Mouse (Mus musculus): Measurements from ENCODE around the gene Tom1l2. TPM values are rescaled to one million over a fixed set of nuclear protein-coding genes. Genes with fewer than 3 reads are reported as not detected.

The Tom1l2 gene
- polyA plus RNA-seq, 1 experiment from 2014 or later: 19.7 TPM

GRCm38 (mm10) chr11:60280429-60281414 is 72.0 kb downstream of the Tom1l2 start:
- Histone ChIP-seq H3K27ac (ENCODE audit: low read length) (no peak overlapping the region), H3K27me3 (replicated peaks; ENCODE audit: insufficient read depth, low read length) (no peaks in the 10 kb centered on the region), H3K36me3 (ENCODE audit: insufficient read depth, low read length) (no peaks in the 10 kb centered on the region), H3K4me1 (ENCODE audit: insufficient read depth, low read depth, low read length) (0 out of 2 replicates have a peak, but pooled peaks cover 6% of the 10 kb centered on the region), H3K4me3 (ENCODE audit: low read depth, low read length) (no peak overlapping the region), H3K9me3 (ENCODE audit: low read length) (no peaks in the 10 kb centered on the region), H3K9ac (replicated peaks; ENCODE audit: low read depth) (no peak overlapping the region), H3K4me2 (replicated peaks; ENCODE audit: low read depth, low read length) (no peak overlapping the region)
- ATAC-seq: peak; percentile 38; the same call in 1 of the 2 replicates
- WGBS: 68% methylated on average over 11 of the region's 11 CpGs
- TF ChIP-seq EP300 (IDR thresholded peaks at IDR 0.05) (no peak), CTCF (IDR thresholded peaks at IDR 0.05) (peak; percentile 23; the same call in 1 of the 2 replicates)
- DNase-seq (ENCODE audit: low spot score): peak; percentile 51

GRCm38 (mm10) chr11:60279483-60279882 is 73.2 kb downstream of the Tom1l2 start:
- WGBS: 65% methylated on average over 5 of the region's 5 CpGs

GRCm38 (mm10) chr11:60277771-60278170 is 74.9 kb downstream of the Tom1l2 start:
- WGBS: 51% methylated on average over 5 of the region's 5 CpGs
- Histone ChIP-seq H3K27ac (ENCODE audit: low read length) (no peak overlapping the region), H3K9me3 (ENCODE audit: low read length) (no peaks in the 10 kb centered on the region), H3K27me3 (replicated peaks; ENCODE audit: insufficient read depth, low read length) (no peaks in the 10 kb centered on the region), H3K36me3 (ENCODE audit: insufficient read depth, low read length) (no peaks in the 10 kb centered on the region), H3K9ac (replicated peaks; ENCODE audit: low read depth) (no peak overlapping the region), H3K4me3 (ENCODE audit: low read depth, low read length) (no peak overlapping the region), H3K4me2 (replicated peaks; ENCODE audit: low read depth, low read length) (no peak overlapping the region), H3K4me1 (ENCODE audit: insufficient read depth, low read depth, low read length) (peaks cover 3% of the 10 kb centered on the region; the same call in 1 of the 2 replicates)
- no peak for TF ChIP-seq EP300 (IDR thresholded peaks at IDR 0.05)
- no peak for TF ChIP-seq CTCF (IDR thresholded peaks at IDR 0.05)
- no peak for DNase-seq (ENCODE audit: low spot score)
- ATAC-seq: no peak

More at GRCm38 (mm10) chr11:60279483-60279882, 73.2 kb downstream of the Tom1l2 start:
- DNase-seq (ENCODE audit: low spot score): no peak
- Histone ChIP-seq H3K27ac (ENCODE audit: low read length) (no peak overlapping the region), H3K4me3 (ENCODE audit: low read depth, low read length) (no peak overlapping the region), H3K9ac (replicated peaks; ENCODE audit: low read depth) (no peak overlapping the region), H3K36me3 (ENCODE audit: insufficient read depth, low read length) (no peaks in the 10 kb centered on the region), H3K27me3 (replicated peaks; ENCODE audit: insufficient read depth, low read length) (no peaks in the 10 kb centered on the region), H3K4me2 (replicated peaks; ENCODE audit: low read depth, low read length) (no peak overlapping the region), H3K4me1 (ENCODE audit: insufficient read depth, low read depth, low read length) (no peaks in the 10 kb centered on the region; the same call in 1 of the 2 replicates), H3K9me3 (ENCODE audit: low read length) (no peaks in the 10 kb centered on the region)
- no peak for TF ChIP-seq CTCF (IDR thresholded peaks at IDR 0.05)
- no peak for TF ChIP-seq EP300 (IDR thresholded peaks at IDR 0.05)
- ATAC-seq: no peak

GRCm38 (mm10) chr11:60277164-60277740 is 75.5 kb downstream of the Tom1l2 start:
- ATAC-seq: no peak
- H3K36me3 ChIP-seq (ENCODE audit: insufficient read depth, low read length): no peaks in the 10 kb centered on the region
- WGBS: 75% methylated on average over 8 of the region's 8 CpGs
- no peak overlapping the region for H3K4me2 ChIP-seq (replicated peaks; ENCODE audit: low read depth, low read length)
- no peaks in the 10 kb centered on the region for H3K27me3 ChIP-seq (replicated peaks; ENCODE audit: insufficient read depth, low read length)
- no peak overlapping the region for H3K27ac ChIP-seq (ENCODE audit: low read length)
- no peaks in the 10 kb centered on the region for H3K9me3 ChIP-seq (ENCODE audit: low read length)
- H3K4me1 ChIP-seq (ENCODE audit: insufficient read depth, low read depth, low read length): peaks cover 4% of the 10 kb centered on the region; the same call in 1 of the 2 replicates
- DNase-seq (ENCODE audit: low spot score): no peak
- H3K4me3 ChIP-seq (ENCODE audit: low read depth, low read length): no peak overlapping the region
- TF ChIP-seq EP300 (IDR thresholded peaks at IDR 0.05) (no peak), CTCF (IDR thresholded peaks at IDR 0.05) (no peak)
- H3K9ac ChIP-seq (replicated peaks; ENCODE audit: low read depth): no peak overlapping the region

GRCm38 (mm10) chr11:60276408-60277093 is 76.2 kb downstream of the Tom1l2 start:
- H3K4me2 ChIP-seq (replicated peaks; ENCODE audit: low read depth, low read length): no peak overlapping the region
- peaks cover 4% of the 10 kb centered on the region; the same call in 1 of the 2 replicates for H3K4me1 ChIP-seq (ENCODE audit: insufficient read depth, low read depth, low read length)
- H3K36me3 ChIP-seq (ENCODE audit: insufficient read depth, low read length): no peaks in the 10 kb centered on the region
- no peaks in the 10 kb centered on the region for H3K9me3 ChIP-seq (ENCODE audit: low read length)
- WGBS: 88% methylated on average over 6 of the region's 6 CpGs
- no peak overlapping the region for H3K9ac ChIP-seq (replicated peaks; ENCODE audit: low read depth)
- no peaks in the 10 kb centered on the region for H3K27me3 ChIP-seq (replicated peaks; ENCODE audit: insufficient read depth, low read length)
- DNase-seq (ENCODE audit: low spot score): no peak
- ATAC-seq: no peak
- no peak overlapping the region for H3K27ac ChIP-seq (ENCODE audit: low read length)
- no peak overlapping the region for H3K4me3 ChIP-seq (ENCODE audit: low read depth, low read length)
- TF ChIP-seq EP300 (IDR thresholded peaks at IDR 0.05) (no peak), CTCF (IDR thresholded peaks at IDR 0.05) (no peak)
